Mouse (Mus musculus) gastrocnemius, postnatal 14 days (tissue): ENCODE measurements around the gene Qrich2. TPM values are rescaled to one million over a fixed set of nuclear protein-coding genes. Genes with fewer than 3 reads are reported as not detected.

Experiments used
- DNase-seq: peaks from one replicate; pipeline ENCODE4 v3.0.0; 2021; ENCODE audit warnings: mixed read lengths
- intact Hi-C: fragments of 180-260 bp; cut with DNase I; formaldehyde crosslinking; loops from one replicate; pipeline ENCODE4 v1.15.1; 2025; ENCODE audit warnings: low total_unique reads
- total RNA-seq, 2 experiments: library from RNA; stranded (reverse); gene quantifications; 2 replicates each; pipeline ENCODE4 v1.2.3; 2021

Gene Qrich2
- total RNA-seq, 2 experiments from 2014 or later, result not detected

DNA sequence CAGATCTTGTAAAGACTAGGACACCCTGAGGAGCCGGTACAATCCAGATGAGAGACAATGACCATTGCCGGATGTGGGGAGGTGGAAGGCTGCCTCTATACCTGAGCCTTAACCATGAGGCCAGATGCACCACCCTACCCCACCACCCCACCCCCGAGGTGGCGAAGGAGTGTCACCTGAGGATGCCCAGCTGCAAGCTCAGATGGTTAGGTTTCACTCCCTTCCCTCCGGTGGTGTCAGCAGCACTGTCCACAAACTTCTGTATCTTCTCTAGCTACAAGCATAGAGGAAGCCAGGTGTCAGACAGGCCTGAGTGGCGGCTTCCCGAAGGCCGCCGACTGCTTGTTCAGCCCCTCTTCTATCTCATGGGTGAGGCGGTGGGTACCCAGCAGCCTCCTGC lies 12.2 kb downstream of the Qrich2 start:
- no peak for DNase-seq
- intact Hi-C loops, result no loop called here

DNA sequence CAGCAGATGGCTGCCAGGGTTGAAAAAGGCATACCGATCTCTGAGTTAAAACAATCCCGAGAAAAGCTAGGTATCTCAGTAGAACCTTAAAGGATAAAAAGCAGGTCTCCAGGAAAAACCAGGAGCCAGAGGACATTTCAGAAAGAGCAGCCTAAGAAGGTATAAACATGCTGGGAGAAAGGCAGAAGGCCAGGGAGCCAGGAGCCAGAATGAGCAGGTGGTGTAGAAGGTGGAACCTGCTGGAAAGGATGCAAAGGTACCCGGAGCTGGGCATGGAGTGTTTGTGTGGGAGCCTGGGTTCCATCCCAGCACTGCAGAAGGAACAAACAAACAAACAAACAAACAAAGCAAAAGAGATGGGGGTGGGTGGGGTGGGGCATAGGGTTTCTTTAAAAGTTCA lies 16.7 kb downstream of the Qrich2 start:
- intact Hi-C loops, result no loop called here

DNA sequence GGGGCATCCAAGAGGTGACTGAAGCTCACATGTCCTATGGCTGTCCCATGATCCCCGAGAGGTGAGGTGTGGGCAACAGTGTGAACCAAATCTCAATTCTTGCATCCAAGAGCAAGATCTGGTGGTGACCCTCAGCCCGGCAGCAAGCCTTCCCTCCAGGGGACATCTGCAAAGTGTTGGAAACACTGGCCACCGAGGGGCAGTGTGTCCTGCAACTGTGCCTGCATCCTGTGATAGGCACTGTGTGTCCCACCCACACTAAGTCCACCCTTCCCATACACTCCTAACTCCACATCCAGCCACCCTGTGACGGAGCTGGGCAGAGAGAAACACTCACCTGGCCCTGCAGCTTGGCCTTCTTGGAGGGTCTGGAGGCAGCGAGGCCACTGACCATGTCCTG lies 18.2 kb downstream of the Qrich2 start:
- intact Hi-C loops, result loop anchor here (2.0 kb wide), 1 partner anchor 129 kb away; no protein-coding TSS in a partner anchor

More for the DNA sequence above, 16.7 kb downstream of the Qrich2 start:
- DNase-seq, result no peak

DNA sequence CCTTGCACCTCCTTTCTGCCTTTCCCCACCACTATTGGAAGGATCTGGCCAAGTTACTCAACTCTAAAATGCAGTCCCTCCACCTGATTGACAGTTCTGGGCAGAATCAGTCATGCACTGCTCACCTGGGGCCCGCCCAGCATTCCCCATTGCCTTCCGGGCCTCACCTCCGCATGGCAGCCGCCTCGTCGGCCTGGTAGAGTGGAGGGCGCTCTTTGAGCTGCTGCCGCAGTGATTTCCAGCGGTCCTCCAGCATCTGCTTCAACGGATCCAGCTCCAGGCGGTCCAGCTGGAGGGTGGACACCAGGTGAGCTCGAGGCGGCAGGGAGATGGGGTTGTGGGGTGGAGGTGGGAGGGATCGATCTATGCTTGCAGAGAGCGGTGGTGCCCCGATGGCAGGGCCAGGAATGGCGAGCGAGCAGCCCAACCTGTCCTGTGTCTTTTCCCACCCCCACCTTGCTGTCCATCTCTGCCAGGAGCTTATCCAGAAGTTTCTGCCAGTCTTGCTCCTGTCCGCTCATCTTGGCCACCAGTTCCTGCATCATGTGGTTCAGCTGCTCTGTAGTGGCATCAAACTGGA lies 19.6 kb downstream of the Qrich2 start:
- DNase-seq, result no peak
- intact Hi-C loops, result loop anchor here (2.0 kb wide), 1 partner anchor 128 kb away; no protein-coding TSS in a partner anchor

More for the DNA sequence above, 18.2 kb downstream of the Qrich2 start:
- DNase-seq, result no peak

DNA sequence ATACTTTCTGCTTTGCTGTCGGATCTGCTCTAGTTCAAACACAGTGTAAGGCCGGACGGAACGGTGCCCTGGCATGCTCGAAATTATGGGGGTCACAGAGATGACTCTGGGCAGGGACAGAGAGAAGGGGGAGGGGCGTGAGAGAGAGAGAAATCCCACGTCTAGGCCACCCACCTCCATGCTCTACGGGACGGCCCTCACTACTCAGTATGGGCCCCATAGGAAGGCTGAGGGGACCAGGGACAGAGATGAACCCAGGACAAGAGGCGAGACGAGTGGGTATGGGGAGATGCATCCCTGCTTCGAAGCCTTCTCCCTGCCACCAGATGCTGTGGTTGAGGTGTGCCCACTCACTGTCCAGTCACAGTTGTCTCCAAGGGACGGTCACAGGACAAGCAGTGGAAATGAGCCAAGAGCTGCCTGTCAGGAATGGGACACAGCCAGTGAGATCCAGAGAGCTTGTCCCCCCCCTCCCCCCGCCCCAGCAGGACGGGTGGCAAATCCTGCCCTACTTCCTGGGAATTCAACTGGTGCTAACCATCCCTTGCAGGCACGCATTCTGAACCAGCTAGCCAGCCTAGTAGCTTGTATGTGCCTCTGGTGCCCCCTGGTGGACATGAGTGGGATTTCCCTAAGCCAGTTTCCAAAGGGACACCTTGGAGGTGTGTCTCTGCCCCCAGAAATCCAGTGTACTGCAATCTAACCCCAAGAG lies 20.3 kb downstream of the Qrich2 start:
- DNase-seq, result peak; percentile 91
- intact Hi-C loops, result loop anchor here (2.0 kb wide), 1 partner anchor 127 kb away; no protein-coding TSS in a partner anchor

DNA sequence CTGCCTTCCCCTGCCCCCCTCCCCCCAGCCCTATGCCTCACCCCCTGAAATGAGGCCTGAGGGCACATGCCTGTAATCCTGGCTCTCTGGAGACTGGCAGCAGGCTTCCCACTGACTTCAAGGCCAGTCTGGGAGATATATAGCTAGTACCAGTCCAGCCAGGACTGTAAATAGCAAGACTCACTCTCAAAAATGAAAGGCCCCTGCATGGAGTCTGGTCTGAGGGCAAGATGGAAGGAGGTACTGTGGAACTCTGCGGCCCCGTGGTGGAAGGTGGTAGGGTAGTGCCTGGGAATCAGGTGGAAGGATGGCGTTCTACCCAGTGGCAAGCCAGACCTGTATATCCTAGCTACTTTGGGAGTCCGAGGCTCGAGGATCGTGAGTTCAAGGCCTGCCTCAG lies 22.1 kb downstream of the Qrich2 start:
- no peak for DNase-seq
- intact Hi-C loops, result loop anchor here (5.0 kb wide), 1 partner anchor 42 kb away; no protein-coding TSS in a partner anchor

DNA sequence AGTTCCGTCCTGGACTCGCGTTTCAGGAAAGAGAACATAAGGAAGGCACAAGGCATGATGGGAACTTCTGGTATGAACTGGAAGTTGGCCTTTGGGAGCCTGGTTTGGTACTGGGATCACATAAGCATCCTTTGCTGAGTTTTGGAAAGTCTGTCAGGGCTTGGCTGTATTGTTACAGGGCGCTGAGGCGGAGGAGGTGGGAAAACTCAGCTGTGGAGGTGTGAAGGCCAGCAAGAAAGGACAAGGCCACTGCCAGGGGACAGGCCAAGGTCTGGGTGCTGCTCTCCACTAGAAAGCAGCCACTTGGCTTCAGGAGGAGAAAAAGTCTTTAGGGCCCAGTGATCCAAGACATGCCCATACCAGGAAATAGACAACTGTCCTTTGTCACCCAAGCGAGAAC lies 22.7 kb downstream of the Qrich2 start:
- intact Hi-C loops, result loop anchor here (5.0 kb wide), 1 partner anchor 41 kb away; no protein-coding TSS in a partner anchor
- no peak for DNase-seq

DNA sequence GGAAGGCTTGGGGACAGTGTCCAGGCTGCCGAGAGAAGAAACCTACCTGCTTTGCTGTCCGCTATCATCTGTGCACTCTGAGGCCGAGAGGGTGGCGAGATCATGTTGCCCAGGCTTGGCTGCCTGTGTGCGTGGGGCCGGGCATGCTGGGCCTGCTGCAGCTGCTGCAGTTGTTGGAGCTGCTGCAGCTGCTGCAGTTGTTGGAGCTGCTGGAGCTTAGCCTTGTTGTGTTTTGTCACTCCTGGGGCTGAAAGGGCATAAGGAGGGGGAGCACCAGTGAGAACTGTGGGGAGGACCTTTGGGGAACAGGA lies 23.2 kb downstream of the Qrich2 start:
- intact Hi-C loops, result loop anchor here (5.0 kb wide), 1 partner anchor 41 kb away; no protein-coding TSS in a partner anchor
- peak; percentile 36 for DNase-seq

DNA sequence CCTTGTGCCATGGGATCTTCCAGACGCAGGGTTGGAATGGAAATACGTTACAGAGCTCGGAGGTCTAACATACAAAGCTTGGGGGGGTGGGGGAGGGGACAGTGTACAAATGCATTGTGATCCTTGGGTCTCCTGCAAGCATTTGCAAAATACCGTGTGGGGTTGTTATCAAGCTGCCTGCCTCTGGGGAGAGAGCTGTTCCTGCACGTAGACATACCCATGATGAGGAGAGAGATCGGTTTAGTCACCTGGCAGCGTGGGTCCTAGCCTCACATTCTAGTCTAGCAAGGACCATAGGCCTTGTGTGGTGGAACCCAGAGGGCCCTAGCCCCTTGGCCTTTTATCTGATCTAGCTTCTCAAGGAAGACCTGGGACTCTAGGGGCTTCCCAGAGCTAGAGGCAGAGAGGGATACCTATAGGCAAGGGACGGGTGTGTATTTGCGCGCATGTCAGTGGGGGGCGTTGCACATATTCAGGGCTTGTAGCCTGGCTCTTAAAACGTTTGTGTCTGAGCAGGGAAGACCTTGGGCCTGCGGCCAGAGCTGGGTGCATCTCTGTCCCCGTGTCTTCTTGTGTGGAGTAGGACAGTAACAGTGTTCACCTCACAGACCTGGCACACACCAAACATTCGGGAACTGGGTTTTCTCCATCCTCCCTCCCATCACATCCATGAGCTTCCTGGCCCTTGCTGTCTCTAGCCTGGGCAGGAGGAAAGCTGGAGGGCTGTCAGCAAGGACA lies 23.7 kb downstream of the Qrich2 start:
- intact Hi-C loops, result loop anchor here (5.0 kb wide), 1 partner anchor 40 kb away; no protein-coding TSS in a partner anchor

DNA sequence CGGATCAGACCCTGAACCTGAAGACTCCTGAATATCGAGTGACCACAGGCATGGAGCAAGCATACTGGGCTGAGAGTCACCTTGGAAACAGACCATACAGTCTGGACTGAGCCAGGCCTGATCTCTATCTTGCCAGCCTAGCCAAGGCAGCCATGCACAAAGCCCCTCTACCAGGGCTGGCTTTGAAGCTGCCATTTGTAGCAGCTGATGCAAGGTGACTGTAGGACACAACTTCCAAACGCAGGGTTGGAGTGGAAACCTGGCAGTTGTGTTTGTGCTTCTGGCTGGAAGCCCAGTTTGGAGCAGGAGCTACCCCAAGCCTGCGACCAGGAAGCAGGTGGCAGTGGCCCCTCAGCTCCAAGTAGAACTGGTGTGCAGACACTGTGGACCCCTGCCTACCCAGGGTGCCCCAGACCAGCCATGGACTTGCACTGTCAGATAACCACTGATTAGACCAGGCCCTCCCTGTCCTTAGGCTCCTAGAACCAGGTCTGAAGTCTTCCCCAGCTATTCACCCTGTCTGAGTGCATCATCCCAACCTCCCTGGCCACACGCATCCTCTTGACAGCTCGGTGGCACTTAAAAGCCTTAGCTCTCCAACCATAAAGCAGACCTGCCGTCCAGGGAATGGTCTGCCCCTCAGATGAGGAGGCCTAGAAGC lies 25.5 kb downstream of the Qrich2 start:
- peak; percentile 33 for DNase-seq
- intact Hi-C loops, result loop anchor here (5.0 kb wide), 1 partner anchor 38 kb away; no protein-coding TSS in a partner anchor

More for the DNA sequence above, 23.7 kb downstream of the Qrich2 start:
- DNase-seq, result no peak

DNA sequence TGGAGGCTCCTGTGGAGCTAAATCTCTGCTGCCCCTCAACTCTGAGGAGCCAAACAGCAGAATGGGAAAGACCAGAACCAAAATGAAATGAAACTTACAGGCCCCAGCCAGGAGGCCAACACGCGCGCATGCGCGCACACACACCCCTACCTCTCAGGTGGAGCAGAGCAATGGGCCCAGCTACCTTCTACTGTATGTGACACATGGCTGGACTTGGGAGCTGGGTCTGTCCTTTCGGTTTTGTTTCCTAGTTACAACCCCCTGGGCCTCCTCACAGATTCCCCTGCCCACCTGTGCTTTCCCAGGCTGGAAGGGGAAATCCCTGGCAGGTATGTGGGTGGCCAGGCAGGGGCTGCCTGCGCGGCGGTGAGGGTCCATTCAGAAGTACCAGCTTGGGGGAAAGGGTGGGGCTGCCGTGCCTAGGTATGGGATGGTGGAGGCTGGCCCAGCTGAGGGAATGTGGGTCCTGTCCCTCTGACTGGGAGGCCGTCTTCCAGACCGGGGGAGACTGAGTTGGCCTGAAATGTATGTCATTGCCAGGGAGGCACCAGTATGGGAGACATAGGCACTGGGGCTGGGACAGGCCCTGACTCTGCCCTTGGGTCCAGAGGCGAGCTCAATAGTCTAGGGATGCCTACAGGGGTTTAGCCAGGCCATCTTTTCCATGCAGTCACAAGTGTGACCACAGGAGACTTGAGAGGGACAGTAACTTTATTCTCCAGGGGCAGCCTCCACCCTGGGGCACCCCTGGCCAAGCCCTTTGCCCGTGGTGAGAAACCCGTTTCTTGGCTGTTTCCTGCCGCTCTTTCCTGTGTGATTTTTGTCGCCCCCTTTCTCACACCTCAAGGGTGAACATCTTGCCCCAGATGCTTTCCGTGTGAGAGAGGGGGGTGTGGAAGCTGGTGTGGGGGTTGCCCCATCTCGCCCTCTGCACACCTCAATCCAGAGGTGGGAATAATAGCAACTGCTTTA lies 26.5 kb downstream of the Qrich2 start:
- DNase-seq, result no peak
- intact Hi-C loops, result loop anchor here (5.0 kb wide), 1 partner anchor 37 kb away; no protein-coding TSS in a partner anchor

DNA sequence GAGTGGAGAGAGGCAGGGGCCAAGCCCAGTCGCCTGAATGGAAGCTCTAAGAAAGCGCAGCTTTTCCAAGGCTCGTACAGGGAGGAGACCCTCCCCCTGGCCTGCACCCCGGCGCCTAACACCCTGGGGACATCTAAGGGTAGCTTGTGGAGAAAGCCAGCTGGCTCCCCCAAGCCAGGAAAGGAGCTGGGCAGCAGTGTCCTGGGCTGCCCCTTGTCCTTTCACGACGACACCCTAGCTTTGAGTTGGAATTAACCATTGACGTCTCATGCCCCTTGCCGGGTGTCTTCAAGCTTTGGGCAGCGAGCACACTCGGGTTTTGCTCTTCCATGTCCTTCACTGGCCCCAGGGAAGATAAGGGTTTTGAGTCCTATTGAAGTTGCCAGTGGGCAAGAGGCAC lies 28.5 kb downstream of the Qrich2 start:
- peak; percentile 40 for DNase-seq
- intact Hi-C loops, result no loop called here

DNA sequence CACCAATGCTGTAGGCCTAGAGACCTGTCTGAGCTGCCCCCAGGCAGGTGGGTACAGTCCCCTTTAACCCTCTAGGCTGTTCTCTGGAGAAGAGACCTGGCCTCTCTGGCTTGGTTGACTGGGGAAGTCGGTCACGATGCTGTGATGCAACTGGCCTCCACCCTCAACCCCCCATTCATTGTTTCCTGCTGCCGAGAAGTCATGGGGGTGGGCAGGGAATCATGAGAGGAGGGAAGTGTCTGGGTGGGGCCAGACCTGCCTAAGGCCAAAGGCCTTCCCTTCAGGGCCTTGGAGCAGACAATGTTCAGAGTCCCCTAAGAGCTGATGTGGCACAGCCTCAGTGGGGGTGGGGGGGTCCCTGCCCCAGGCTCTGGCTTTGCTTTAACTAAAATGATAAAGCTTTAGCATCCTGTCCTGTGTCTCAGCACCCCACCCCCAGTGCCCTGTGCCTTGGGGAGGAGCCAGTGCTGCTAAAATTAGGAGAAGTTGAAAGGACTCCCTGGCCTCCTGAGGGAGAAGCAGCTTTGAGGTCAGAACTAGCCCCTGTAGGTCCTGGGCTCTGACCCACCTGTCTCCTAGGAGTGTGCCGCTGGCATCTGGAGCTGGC lies 29.2 kb downstream of the Qrich2 start:
- intact Hi-C loops, result no loop called here
- DNase-seq, result peak; percentile 65

DNA sequence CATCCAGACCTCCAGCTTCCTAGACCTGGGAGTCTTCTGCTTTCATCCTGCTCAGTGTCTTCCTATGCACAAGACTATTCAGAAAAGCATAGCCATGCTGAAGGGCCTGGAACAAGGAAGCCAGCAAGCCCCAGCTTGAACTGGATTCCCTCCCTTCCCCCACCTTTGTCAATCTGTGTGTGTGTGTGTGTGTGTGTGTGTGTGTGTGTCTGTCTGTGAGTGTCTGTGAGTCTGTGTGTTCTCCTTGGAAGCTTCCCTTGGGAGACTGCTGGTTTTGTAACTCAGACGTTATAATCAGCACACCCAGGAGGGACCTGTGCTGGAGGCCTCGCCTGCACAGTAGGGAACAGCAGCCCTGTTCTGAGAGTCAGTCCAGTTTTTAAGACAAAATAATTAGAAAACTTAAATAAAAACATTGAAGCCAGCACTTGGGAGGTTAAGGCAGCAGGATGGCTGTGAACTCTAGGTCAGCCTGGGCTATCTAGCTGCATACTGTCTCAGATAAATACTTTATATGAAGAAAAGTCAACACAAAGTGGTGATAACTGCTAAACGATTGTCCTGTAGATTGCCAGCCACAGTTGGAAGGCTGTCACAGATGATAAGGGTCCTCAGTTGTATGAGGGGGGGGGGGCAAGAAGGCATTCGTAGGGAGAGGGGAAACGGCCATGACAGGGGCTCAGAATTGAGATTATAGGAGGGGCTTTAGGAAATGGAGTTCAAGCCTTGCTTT lies 29.9 kb downstream of the Qrich2 start:
- intact Hi-C loops, result no loop called here

DNA sequence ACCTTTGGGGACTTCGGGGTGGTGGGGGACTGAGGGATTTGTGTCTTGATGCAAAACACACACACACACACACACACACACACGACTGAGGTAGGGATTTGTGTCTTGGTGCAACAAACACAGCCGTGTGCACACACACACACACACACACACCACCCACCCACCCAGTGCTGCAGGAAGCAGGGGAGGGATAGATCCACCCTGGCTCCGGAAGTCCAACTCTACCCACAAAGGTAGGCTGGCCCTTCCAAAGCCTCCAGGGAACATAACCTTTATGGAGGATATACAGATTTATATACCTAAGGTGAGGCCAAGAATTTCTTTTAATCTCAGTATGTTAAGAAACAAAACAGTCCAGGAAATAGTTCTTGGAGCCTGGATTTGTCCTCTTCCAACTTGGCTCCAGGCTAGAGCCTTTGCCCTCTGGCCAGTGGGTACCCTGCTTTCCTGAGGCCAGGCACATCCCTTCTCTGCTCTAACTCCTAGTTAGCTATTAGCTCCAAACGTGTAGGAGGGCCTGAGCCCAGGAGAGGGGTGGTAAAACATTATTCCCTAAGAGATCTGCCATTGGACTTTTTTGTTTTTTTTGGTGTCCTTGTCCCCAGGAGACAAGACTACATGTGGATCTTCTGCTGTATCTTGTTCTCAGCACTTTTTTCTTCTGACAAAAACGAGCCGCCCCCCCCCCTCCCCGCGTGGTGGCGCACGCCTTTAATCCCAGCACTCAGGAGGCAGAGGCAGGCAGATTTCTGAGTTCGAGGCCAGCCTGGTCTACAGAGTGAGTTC lies 30.9 kb downstream of the Qrich2 start:
- intact Hi-C loops, result no loop called here
- DNase-seq, result no peak

More for the DNA sequence above, 29.9 kb downstream of the Qrich2 start:
- no peak for DNase-seq

DNA sequence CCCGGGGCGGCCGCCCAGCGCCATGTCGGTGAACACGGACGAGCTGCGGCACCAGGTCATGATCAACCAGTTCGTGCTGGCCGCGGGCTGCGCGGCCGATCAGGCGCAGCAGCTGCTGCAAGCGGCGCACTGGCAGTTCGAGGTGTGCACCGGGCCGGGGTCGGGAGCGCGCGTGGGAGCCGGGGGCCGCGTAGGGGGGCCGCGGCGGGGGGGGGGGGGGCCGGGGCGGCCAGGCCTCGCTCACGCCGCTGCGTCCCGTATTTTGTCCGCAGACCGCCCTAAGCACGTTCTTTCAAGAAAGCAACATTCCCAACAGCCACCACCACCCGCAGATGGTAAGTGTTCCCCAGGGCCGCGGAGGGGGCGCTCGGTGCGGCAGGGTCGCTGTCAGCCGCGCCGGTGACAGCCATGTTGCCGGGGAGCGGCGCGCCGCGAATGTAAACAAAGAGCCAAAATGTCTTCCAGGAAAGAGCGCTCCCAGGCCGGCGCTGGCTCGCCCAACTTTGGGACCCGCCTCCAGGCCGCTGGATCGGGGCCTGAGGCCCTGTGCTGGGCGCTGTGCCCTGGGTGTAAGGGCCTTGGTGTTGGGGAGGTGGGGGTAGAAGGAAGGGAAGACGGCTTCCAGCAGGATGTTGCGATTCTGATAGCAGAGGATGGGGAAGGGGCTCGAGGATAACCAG lies 31.6 kb downstream of the Qrich2 start:
- DNase-seq, result peak; percentile 83
- intact Hi-C loops, result no loop called here
